Mouse (Mus musculus): Measurements from ENCODE around the gene Kctd4.
A peak's percentile ranks its signal among the peaks of the same experiment; 100 is the strongest.

The Kctd4 gene

GRCm38 (mm10) chr14:75992371-75992770 lies 37.6 kb downstream of the Kctd4 start:
- DNase-seq, result no peak

GRCm38 (mm10) chr14:75998082-75998481 lies 43.3 kb downstream of the Kctd4 start:
- DNase-seq, result no peak

GRCm38 (mm10) chr14:76001781-76002180 lies 47.0 kb downstream of the Kctd4 start:
- DNase-seq, result no peak

- no peak for DNase-seq
Observed at GRCm38 (mm10) chr14:76005011-76005410, 50.2 kb downstream of the Kctd4 start.

GRCm38 (mm10) chr14:76008174-76008573 lies 53.4 kb downstream of the Kctd4 start:
- no peak for DNase-seq

GRCm38 (mm10) chr14:76009185-76009584 lies 54.4 kb downstream of the Kctd4 start:
- DNase-seq, result no peak

GRCm38 (mm10) chr14:76010102-76011061 lies 55.6 kb downstream of the Kctd4 start, which contains the start of gene Gtf2f2:
Gtf2f2 (minus strand) TSS chr14:76010865.
- DNase-seq, result peak; percentile 92

- no peak for DNase-seq
Observed at GRCm38 (mm10) chr14:76011062-76011457, 56.3 kb downstream of the Kctd4 start.

- no peak for DNase-seq
Observed at GRCm38 (mm10) chr14:76014331-76014730, 59.5 kb downstream of the Kctd4 start.

Measured in liver (tissue).